Mouse (Mus musculus) intestine, embryonic 16.5 days (tissue): ENCODE measurements around the gene Snx32. TPM values are rescaled to one million over a fixed set of nuclear protein-coding genes. Genes with fewer than 3 reads are reported as not detected.

Source experiments
- ATAC-seq: fragments of 200-750 bp; cut with Nextera tagmentation; 2 replicates; pipeline ENCODE4 v1.8.0; 2017; ENCODE audit warnings: moderate TSS enrichment, moderate library complexity
- H3K27ac ChIP-seq: fragments of 300-500 bp; sonication (generic); 2 replicates; pipeline ENCODE4 v1.5.1; 2014; ENCODE audit warnings: mild to moderate bottlenecking, low read length
- H3K27me3 ChIP-seq: fragments of 300-500 bp; sonication (generic); replicated peaks from 2 replicates; pipeline ENCODE4 v1.6.1; 2014; ENCODE audit warnings: low read length, control low read depth, mixed read lengths; ENCODE audit not compliant: control insufficient read depth, insufficient read depth
- H3K36me3 ChIP-seq: fragments of 300-500 bp; sonication (generic); 2 replicates; pipeline ENCODE4 v1.6.1; 2014; ENCODE audit warnings: low read length, control low read depth; ENCODE audit not compliant: control insufficient read depth, insufficient read depth
- H3K4me1 ChIP-seq: fragments of 300-500 bp; sonication (generic); 2 replicates; pipeline ENCODE4 v1.6.1; 2014; ENCODE audit warnings: low read length, control low read depth, mixed read lengths; ENCODE audit not compliant: control insufficient read depth, insufficient read depth
- H3K4me2 ChIP-seq: fragments of 300-500 bp; sonication (generic); 2 replicates; pipeline ENCODE4 v1.6.1; 2014; ENCODE audit warnings: low read depth, low read length, control low read depth
- H3K4me3 ChIP-seq: fragments of 300-500 bp; sonication (generic); 2 replicates; pipeline ENCODE4 v1.5.1; 2014; ENCODE audit warnings: mild to moderate bottlenecking, low read length
- H3K9ac ChIP-seq: fragments of 300-500 bp; sonication (generic); 2 replicates; pipeline ENCODE4 v1.6.1; 2014; ENCODE audit warnings: low read depth, low read length
- H3K9me3 ChIP-seq: fragments of 300-500 bp; sonication (generic); 2 replicates; pipeline ENCODE4 v1.6.1; 2016; ENCODE audit warnings: low read length, control low read depth; ENCODE audit not compliant: control insufficient read depth
- WGBS: fragments of 180-500 bp; shearing (Covaris S2); extraction: QIAGEN DNeasy Blood & Tissue Kit; methylation state at CpG from one replicate; pipeline ENCODE4 v1.1.7; 2014; 5-methylcytosine and 5-hydroxymethylcytosine counted together
- polyA plus RNA-seq: library from polyadenylated mRNA; unstranded; fragments of >200 nt; fragmentation: Nextera tagmentation; extraction: Ambion mirVana; gene quantifications from 2 replicates; pipeline ENCODE4 v1.2.1, GENCODE M21; 2015

Snx32 gene
- polyA plus RNA-seq, 1 experiment from 2014 or later, result 6.9 TPM

DNA sequence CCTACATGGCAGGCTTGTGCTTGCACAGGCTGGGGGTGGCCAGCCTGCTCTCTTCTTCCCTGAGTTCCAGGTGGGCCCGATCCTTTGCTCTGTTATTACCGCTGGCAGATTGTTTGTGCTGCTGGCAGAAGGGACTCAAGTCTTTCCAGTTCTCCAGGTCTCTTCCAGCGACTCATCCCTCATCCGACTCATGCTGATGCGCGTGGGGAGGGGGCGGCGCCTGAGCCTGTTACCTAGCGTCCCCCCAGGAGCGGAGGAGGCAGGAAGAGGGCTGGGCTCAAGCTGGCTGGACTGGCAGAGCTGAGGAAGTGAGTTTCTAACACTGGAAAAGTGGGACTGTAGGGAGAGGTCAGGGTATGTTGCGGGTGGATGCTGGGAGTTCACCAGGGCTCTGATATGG lies 33.7 kb upstream of the Snx32 start:
- no peak for ATAC-seq
- H3K9me3 ChIP-seq, result no peaks in the 10 kb centered on the region

DNA sequence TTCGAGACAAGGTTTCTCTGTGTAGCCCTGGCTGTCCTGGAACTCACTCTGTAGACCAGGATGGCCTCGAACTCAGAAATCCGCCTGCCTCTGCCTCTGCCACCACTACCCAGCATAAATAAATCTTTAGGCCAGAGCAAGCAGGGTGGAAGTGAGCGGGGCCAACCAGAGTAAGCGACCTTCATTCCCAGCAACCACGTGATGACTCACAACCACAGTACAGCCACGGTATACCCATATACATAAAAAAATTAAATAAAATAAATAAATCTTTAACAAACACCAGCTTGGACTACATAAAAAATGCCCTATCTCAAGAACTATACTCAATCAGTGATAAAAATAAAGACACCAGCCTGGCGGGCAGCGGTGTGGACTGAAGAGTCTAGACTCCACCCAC lies 33.0 kb upstream of the Snx32 start:
- Histone ChIP-seq H3K27me3 (no peaks in the 10 kb centered on the region), H3K27ac (no peak overlapping the region), H3K4me1 (0 out of 2 replicates have a peak, but pooled peaks cover 5% of the 10 kb centered on the region), H3K9ac (no peak overlapping the region), H3K9me3 (no peaks in the 10 kb centered on the region), H3K4me2 (no peak overlapping the region), H3K36me3 (no peaks in the 10 kb centered on the region), H3K4me3 (no peak overlapping the region)
- WGBS, result 82% methylated on average over 9 of the region's 9 CpGs
- no peak for ATAC-seq

More for the DNA sequence above, 33.7 kb upstream of the Snx32 start:
- Histone ChIP-seq H3K27me3 (no peaks in the 10 kb centered on the region), H3K4me1 (0 out of 2 replicates have a peak, but pooled peaks cover 5% of the 10 kb centered on the region), H3K36me3 (no peaks in the 10 kb centered on the region), H3K27ac (no peak overlapping the region), H3K4me2 (no peak overlapping the region), H3K9ac (no peak overlapping the region), H3K4me3 (no peak overlapping the region)
- WGBS, result 54% methylated on average over 11 of the region's 11 CpGs

DNA sequence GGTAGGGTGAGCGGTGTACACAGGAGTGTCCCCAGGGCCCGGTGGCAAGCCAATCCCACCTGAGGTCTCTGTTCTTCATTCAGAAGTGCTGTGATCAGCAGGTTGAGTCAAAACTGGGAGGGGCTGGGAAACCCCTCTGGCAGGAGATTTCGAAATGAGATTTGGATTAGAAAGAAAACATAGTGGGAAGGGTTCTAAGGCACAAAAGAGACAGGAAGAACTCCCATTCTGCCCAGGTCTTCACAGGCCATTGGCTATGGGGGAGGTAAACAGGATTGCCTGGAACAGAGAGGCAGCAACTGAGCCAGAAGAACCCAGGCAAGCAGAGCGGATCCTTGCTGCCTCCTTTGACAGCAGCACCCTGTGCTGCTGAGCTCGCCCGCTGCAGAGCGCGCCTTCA lies 28.4 kb upstream of the Snx32 start:
- Histone ChIP-seq H3K27me3 (no peaks in the 10 kb centered on the region), H3K36me3 (no peaks in the 10 kb centered on the region), H3K9me3 (no peaks in the 10 kb centered on the region), H3K4me1 (no peaks in the 10 kb centered on the region), H3K4me2 (no peak overlapping the region), H3K9ac (no peak overlapping the region), H3K4me3 (no peak overlapping the region), H3K27ac (no peak overlapping the region)
- WGBS, result 82% methylated on average over 8 of the region's 8 CpGs
- no peak for ATAC-seq

DNA sequence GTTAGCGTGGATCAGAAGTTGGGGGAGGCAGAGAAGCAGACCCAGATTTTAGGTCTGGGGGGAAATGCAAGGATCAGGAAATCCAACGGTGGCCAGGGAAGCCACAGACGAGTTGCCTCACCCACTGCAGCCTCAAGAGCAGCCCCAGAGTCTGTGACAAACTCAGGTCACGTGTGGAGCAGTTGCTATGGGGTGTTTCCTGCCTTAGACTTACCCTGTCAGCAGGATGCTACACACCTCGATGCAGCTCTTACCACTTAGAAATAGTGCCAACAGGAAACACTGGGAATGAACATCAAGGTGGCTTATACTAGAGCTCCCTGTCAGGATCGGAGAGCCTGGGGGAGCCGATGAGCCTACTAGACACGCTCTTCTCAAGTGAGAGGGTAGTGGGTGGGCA lies 22.2 kb upstream of the Snx32 start:
- Histone ChIP-seq H3K4me2 (no peak overlapping the region), H3K27me3 (no peaks in the 10 kb centered on the region), H3K4me1 (no peaks in the 10 kb centered on the region; the same call in 1 of the 2 replicates), H3K9me3 (no peaks in the 10 kb centered on the region), H3K9ac (no peak overlapping the region), H3K4me3 (no peak overlapping the region), H3K36me3 (no peaks in the 10 kb centered on the region), H3K27ac (no peak overlapping the region)
- ATAC-seq, result no peak
- WGBS, result 69% methylated on average over 8 of the region's 8 CpGs

DNA sequence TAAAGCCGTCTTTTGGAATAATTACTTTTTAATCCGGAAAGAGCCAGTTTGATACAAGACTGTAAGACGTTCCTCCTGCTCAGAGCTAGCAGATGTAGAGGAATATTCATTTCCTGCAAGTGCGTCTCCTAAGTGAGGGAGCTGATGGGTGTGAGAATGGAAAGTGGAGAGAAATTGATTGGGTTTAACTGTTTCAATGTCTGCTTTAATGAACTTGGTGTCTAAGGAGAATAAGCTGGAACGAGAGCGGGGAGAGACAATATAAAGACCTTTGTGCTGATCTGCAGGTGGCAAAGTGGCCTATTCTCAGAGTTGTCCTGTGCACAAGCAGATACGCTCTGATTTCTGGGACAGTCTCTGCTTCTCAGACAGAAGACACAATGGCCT lies 19.8 kb upstream of the Snx32 start:
- Histone ChIP-seq H3K27ac (peak overlapping the region; percentile 96), H3K9ac (peak overlapping the region; percentile 27; the same call in 1 of the 2 replicates), H3K9me3 (no peaks in the 10 kb centered on the region), H3K27me3 (no peaks in the 10 kb centered on the region), H3K36me3 (no peaks in the 10 kb centered on the region), H3K4me1 (no peaks in the 10 kb centered on the region; the same call in 1 of the 2 replicates), H3K4me2 (peak overlapping the region; percentile 63; the same call in 1 of the 2 replicates), H3K4me3 (peak overlapping the region; percentile 38)
- WGBS, result 38% methylated on average over 7 of the region's 7 CpGs
- no peak; the same call in 1 of the 2 replicates for ATAC-seq

DNA sequence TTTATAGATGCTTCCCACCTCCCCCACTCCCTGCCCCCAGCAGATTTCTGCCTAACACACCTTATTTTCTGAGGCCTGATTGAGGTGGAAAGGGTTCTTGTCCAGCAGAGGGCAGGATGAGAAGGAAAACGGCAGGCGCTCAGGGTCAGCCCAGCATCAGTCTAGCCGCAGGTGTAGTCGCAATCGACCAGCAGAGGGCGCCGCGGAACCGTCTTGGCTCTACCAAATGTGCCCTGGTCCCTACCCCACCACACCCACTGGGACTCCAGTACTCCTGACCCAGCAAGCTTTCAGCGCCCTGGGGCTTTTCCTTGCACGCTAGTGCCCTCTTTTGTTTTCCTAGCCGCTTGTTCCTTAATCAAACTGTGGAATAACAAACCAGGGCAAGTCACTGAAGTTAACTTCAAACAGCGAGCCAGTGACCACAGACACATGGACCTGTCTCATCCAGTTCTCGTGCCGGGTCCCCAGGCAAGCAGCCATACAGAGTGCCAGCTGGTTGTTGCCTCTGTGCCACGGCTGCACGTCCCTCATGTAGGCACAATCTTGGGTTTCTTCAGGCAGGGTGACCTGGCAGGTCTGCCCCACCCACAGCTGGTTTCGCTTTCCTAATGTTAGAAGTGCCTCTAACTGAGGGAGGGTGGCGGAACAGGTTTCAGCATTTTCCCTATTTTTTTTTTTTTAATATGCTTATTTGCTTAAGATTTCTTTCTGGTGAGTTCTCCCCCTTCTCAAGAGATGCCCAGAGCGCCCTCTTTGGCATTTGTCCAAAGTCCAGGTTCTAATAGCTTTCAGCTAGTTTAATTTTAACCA lies 19.2 kb upstream of the Snx32 start:
- Histone ChIP-seq H3K27ac (peak overlapping the region; percentile 96), H3K4me1 (no peaks in the 10 kb centered on the region; the same call in 1 of the 2 replicates), H3K9ac (peak overlapping the region; percentile 58), H3K36me3 (no peaks in the 10 kb centered on the region), H3K4me2 (peak overlapping the region; percentile 63), H3K27me3 (no peaks in the 10 kb centered on the region), H3K9me3 (no peaks in the 10 kb centered on the region), H3K4me3 (peak overlapping the region; percentile 38)
- WGBS, result 12% methylated on average over 20 of the region's 20 CpGs
- ATAC-seq, result peak; percentile 99

DNA sequence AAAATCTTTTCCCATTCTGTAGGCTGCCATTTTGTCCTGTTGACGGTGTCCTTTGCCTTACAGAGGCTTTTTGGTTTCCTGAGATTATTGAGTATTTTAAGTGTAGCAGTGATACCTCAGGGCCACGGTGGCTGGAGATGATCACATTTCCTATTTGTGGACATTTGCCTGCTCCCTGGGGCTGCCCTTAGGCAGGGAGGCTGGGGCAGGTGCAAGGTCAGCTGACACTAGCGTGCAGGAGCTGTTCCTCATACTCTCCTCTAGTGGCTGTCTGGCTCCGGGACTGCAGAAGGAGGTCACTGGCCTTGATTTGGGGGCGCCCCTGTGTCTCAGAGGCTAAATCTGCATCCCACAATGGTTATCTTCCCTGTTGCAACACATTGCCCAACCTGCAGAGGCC lies 14.9 kb upstream of the Snx32 start:
- no peaks in the 10 kb centered on the region; the same call in 1 of the 2 replicates for H3K4me1 ChIP-seq
- no peak overlapping the region for H3K4me3 ChIP-seq
- H3K27ac ChIP-seq, result no peak overlapping the region
- WGBS, result 69% methylated on average over 5 of the region's 5 CpGs
- no peak overlapping the region for H3K4me2 ChIP-seq
- no peaks in the 10 kb centered on the region for H3K36me3 ChIP-seq
- ATAC-seq, result no peak
- no peak overlapping the region for H3K9ac ChIP-seq
- H3K9me3 ChIP-seq, result no peaks in the 10 kb centered on the region
- H3K27me3 ChIP-seq, result no peaks in the 10 kb centered on the region

DNA sequence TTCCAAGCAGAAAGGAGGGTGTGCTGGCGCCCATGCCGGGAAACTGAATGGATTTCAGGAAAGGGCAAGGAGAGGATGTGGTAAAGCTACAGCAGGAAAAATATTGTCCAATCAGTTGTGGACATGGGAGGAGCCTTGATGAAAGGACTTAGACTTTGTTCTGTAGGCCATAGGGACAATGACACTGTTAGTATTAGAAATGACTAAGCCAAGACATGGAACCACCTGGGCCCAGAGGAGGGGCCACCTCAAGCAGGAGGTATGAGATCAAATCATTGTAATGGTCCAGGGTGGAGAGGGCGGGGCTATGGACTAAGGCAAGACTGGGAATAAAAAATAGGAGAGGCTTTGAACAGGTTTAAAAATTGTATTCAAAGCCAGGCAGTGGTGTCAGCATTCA lies 8.4 kb upstream of the Snx32 start:
- H3K36me3 ChIP-seq, result no peaks in the 10 kb centered on the region
- no peak overlapping the region for H3K4me3 ChIP-seq
- no peak overlapping the region for H3K27ac ChIP-seq
- ATAC-seq, result peak; percentile 50
- no peaks in the 10 kb centered on the region for H3K27me3 ChIP-seq
- H3K4me1 ChIP-seq, result peaks cover 8% of the 10 kb centered on the region
- H3K9me3 ChIP-seq, result no peaks in the 10 kb centered on the region
- H3K9ac ChIP-seq, result no peak overlapping the region
- no peak overlapping the region for H3K4me2 ChIP-seq
- WGBS, result 88% methylated on average over 3 of the region's 3 CpGs

DNA sequence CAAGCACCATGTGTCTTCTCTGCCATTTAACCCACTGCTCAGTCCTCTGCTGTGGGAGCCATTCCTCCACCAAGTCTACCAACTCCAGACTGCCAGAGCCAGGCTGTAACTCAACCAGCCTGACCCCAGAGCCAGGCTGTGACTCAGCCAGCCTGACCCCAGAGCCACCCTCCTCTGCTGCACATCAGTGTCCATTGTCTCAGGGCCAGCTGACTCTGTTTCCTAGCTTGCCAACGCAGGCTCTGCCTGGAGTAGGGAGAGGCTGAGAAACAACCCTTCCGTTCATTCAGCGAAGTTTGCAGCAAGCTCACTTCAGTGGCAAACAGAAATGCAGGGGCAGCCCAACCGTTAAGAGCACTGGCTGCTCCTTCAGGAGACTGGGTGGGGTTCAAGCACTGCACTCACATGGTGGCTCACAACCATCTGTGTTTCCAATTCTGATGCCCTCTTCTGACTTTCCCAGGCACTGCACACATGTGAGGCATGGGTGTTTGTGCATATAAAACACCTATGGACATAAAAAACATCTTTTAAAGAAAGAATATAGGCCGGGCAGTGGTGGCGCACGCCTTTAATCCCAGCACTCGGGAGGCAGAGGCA lies 6.7 kb upstream of the Snx32 start:
- Histone ChIP-seq H3K27ac (peak overlapping the region; percentile 17), H3K9ac (no peak overlapping the region), H3K36me3 (no peaks in the 10 kb centered on the region), H3K9me3 (no peaks in the 10 kb centered on the region), H3K4me3 (no peak overlapping the region), H3K27me3 (no peaks in the 10 kb centered on the region), H3K4me2 (no peak overlapping the region), H3K4me1 (peaks cover 15% of the 10 kb centered on the region)
- ATAC-seq, result peak; percentile 29; the same call in 1 of the 2 replicates
- 76% methylated on average over 8 of the region's 8 CpGs for WGBS
